Mouse (Mus musculus): ENCODE data around the gene 1700102P08Rik. TPM values are rescaled to one million over a fixed set of nuclear protein-coding genes. Genes with fewer than 3 reads are reported as not detected.

1700102P08Rik gene
- total and polyA plus RNA-seq, 3 experiments = 0.92 to 1.0 TPM; not detected in 1

DNA sequence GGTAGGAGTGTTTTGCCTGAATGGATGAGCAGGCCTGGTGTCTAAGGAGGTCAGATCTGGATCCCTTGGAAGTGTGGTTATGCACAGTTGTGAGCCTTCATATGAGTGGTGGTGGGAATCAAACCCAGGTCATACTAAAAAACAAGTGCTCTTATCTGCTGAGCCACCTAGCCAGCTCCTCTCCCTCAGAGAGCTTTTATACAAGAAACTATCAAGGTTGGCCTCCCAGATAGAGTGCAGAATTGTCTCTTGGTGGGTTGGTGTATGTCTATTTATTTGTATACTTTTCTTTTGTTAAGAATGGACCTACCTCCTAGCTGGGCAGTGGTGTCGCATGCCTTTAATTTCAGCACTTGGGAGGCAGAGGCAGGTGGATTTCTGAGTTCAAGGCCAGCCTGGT lies 48.8 kb upstream of the 1700102P08Rik start (continued):
- TF ChIP-seq USF2 (IDR thresholded peaks at IDR 0.05; ENCODE audit: borderline replicate concordance in 1 of 2, insufficient read depth in 1 of 2, low read depth in 1 of 2, low read length in 2 of 2) (no peak), E2F4 (IDR thresholded peaks at IDR 0.05; ENCODE audit: borderline replicate concordance, low read depth, low read length) (no peak), ETS1 (IDR thresholded peaks at IDR 0.05; ENCODE audit: low read depth, low read length) (no peak), SMC3 (IDR thresholded peaks at IDR 0.05; ENCODE audit: low read depth, low read length) (no peak), RCOR1 (IDR thresholded peaks at IDR 0.05; ENCODE audit: low read depth, low read length) (no peak), CHD1 (IDR thresholded peaks at IDR 0.05; ENCODE audit: low read depth, low read length) (no peak), GABPA (IDR thresholded peaks at IDR 0.05; ENCODE audit: low read depth, low read length) (no peak), POLR2AphosphoS2 (IDR thresholded peaks at IDR 0.05; ENCODE audit: low read length) (no peak), ZNF384 (IDR thresholded peaks at IDR 0.05; ENCODE audit: low read depth, low read length) (no peak), USF1 (IDR thresholded peaks at IDR 0.05; ENCODE audit: low read depth, low read length) (no peak), HCFC1 (IDR thresholded peaks at IDR 0.05; ENCODE audit: low read depth, low read length) (no peak), SIN3A (IDR thresholded peaks at IDR 0.05; ENCODE audit: low read length) (no peak), RAD21 (IDR thresholded peaks at IDR 0.05; ENCODE audit: low read depth, low read length) (no peak), TCF12 (IDR thresholded peaks at IDR 0.05; ENCODE audit: low read depth, low read length) (peak; percentile 59; the same call in 1 of the 2 replicates), POLR2AphosphoS5 (IDR thresholded peaks at IDR 0.05; ENCODE audit: borderline replicate concordance, low read depth, low read length) (no peak), CTCF (IDR thresholded peaks at IDR 0.05 in 2 of 3, conservative IDR thresholded peaks at IDR 0.05 in 1 of 3; ENCODE audit: control insufficient read depth in 1 of 3, insufficient read depth in 1 of 3, low read depth in 2 of 3, low read length in 3 of 3, poor library complexity in 1 of 3, severe bottlenecking in 1 of 3) (no peak)

DNA sequence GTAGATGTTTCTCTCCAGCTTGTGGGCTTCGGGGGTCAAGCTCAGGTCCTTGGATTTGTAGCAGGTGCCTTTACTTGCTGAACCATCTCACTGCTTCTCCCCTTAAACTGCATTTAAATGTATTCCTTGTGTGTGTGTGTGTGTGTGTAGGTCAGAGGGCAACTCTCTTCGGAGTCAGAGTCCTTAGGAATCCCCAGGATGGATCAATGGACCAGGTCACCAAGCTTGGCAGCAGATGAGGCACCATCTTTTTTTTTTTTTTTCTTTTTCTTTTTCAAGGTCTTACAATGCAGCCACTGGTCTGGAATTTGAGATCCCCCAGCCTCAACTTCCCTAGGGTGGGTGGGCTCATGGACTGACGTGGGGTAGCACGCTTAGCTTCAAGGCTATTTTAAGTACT lies 48.1 kb upstream of the 1700102P08Rik start:
- Histone ChIP-seq H3K4me1 (ENCODE audit: control insufficient read depth in 1 of 2, insufficient read depth in 2 of 2, low read length in 2 of 2) (peaks cover 21 to 50% of the 10 kb centered on the region in 2 experiments), H3K9me3 (replicated peaks; ENCODE audit: insufficient read depth, low read length) (no peaks in the 10 kb centered on the region), H3K27ac (ENCODE audit: control insufficient read depth, low read depth, low read length) (peak overlapping the region; percentile 98), H3K4me3 (ENCODE audit: control insufficient read depth in 1 of 2, insufficient read depth in 1 of 2, low read depth in 2 of 2, low read length in 2 of 2) (no peak overlapping the region), H3K79me2 (ENCODE audit: control insufficient read depth, insufficient read depth, low read length, poor library complexity) (peaks cover 35% of the 10 kb centered on the region), H3K9ac (ENCODE audit: control insufficient read depth, low read depth, low read length, poor library complexity, severe bottlenecking) (peak overlapping the region; percentile 37), H3K36me3 (ENCODE audit: control insufficient read depth in 1 of 2, insufficient read depth in 2 of 2, low read length in 2 of 2) (peaks cover 0 to 48% of the 10 kb centered on the region in 2 experiments; a peak in 2 of 4 replicates), H3K27me3 (ENCODE audit: control insufficient read depth in 1 of 2, insufficient read depth in 2 of 2, low read length in 2 of 2) (no peaks in the 10 kb centered on the region)
- DNase-seq (ENCODE audit: low read depth, low spot score) = no peak
- TF ChIP-seq ZNF384 (IDR thresholded peaks at IDR 0.05; ENCODE audit: low read depth, low read length) (peak; percentile 34; the same call in 1 of the 2 replicates), MXI1 (IDR thresholded peaks at IDR 0.05; ENCODE audit: low read depth, low read length) (no peak)

GRCm38 (mm10) chr9:108347024-108347423 lies 45.6 kb upstream of the 1700102P08Rik start:
- Histone ChIP-seq H3K36me3 (ENCODE audit: control insufficient read depth in 1 of 2, insufficient read depth in 2 of 2, low read length in 2 of 2) (peaks cover 9 to 37% of the 10 kb centered on the region in 2 experiments), H3K9ac (ENCODE audit: control insufficient read depth, low read depth, low read length, poor library complexity, severe bottlenecking) (peak overlapping the region; percentile 91)
- TF ChIP-seq POLR2AphosphoS5 (IDR thresholded peaks at IDR 0.05; ENCODE audit: borderline replicate concordance, low read depth, low read length) (no peak), MAZ (IDR thresholded peaks at IDR 0.05; ENCODE audit: low read depth, low read length) (no peak), JUND (IDR thresholded peaks at IDR 0.05; ENCODE audit: low read depth, low read length) (no peak), MYB (IDR thresholded peaks at IDR 0.05; ENCODE audit: low read depth, low read length) (no peak), ZC3H11A (IDR thresholded peaks at IDR 0.05; ENCODE audit: low read depth, low read length) (no peak), GATA1 (IDR thresholded peaks at IDR 0.05; ENCODE audit: low read depth, low read length) (no peak), RAD21 (IDR thresholded peaks at IDR 0.05; ENCODE audit: low read depth, low read length) (no peak), USF2 (IDR thresholded peaks at IDR 0.05; ENCODE audit: borderline replicate concordance in 1 of 2, insufficient read depth in 1 of 2, low read depth in 1 of 2, low read length in 2 of 2) (no peak), TCF12 (IDR thresholded peaks at IDR 0.05; ENCODE audit: low read depth, low read length) (peak; percentile 25; the same call in 1 of the 2 replicates), SIN3A (IDR thresholded peaks at IDR 0.05; ENCODE audit: low read length) (peak; percentile 69), SMC3 (IDR thresholded peaks at IDR 0.05; ENCODE audit: low read depth, low read length) (no peak), EP300 (IDR thresholded peaks at IDR 0.05; ENCODE audit: low read depth in 1 of 2, low read length in 2 of 2) (no peak), BHLHE40 (IDR thresholded peaks at IDR 0.05; ENCODE audit: borderline replicate concordance, low read depth, low read length) (no peak), CHD1 (IDR thresholded peaks at IDR 0.05; ENCODE audit: low read depth, low read length) (peak; percentile 86; the same call in 1 of the 2 replicates), ZMIZ1 (IDR thresholded peaks at IDR 0.05; ENCODE audit: low read depth, low read length) (no peak), MAX (IDR thresholded peaks at IDR 0.05; ENCODE audit: low read length) (peak; percentile 40; the same call in 1 of the 2 replicates), USF1 (IDR thresholded peaks at IDR 0.05; ENCODE audit: low read depth, low read length) (no peak), ZNF384 (IDR thresholded peaks at IDR 0.05; ENCODE audit: low read depth, low read length) (no peak), ETS1 (IDR thresholded peaks at IDR 0.05; ENCODE audit: low read depth, low read length) (no peak), MXI1 (IDR thresholded peaks at IDR 0.05; ENCODE audit: low read depth, low read length) (no peak), CTCF (IDR thresholded peaks at IDR 0.05 in 2 of 3, conservative IDR thresholded peaks at IDR 0.05 in 1 of 3; ENCODE audit: control insufficient read depth in 1 of 3, insufficient read depth in 1 of 3, low read depth in 2 of 3, low read length in 3 of 3, poor library complexity in 1 of 3, severe bottlenecking in 1 of 3) (no peak)

More at GRCm38 (mm10) chr9:108347024-108347423, 45.6 kb upstream of the 1700102P08Rik start:
- H3K27me3 ChIP-seq (ENCODE audit: control insufficient read depth in 1 of 2, insufficient read depth in 2 of 2, low read length in 2 of 2) = no peaks in the 10 kb centered on the region
- no peak for DNase-seq (ENCODE audit: low read depth, low spot score)
- H3K9me3 ChIP-seq (replicated peaks; ENCODE audit: insufficient read depth, low read length) = no peaks in the 10 kb centered on the region
- peaks cover 17 to 40% of the 10 kb centered on the region in 2 experiments for H3K4me1 ChIP-seq (ENCODE audit: control insufficient read depth in 1 of 2, insufficient read depth in 2 of 2, low read length in 2 of 2)
- H3K4me3 ChIP-seq (ENCODE audit: control insufficient read depth in 1 of 2, insufficient read depth in 1 of 2, low read depth in 2 of 2, low read length in 2 of 2) = peak overlapping the region; percentile 94 to 95
- peak overlapping the region; percentile 92 for H3K27ac ChIP-seq (ENCODE audit: control insufficient read depth, low read depth, low read length)
- peaks cover 30% of the 10 kb centered on the region for H3K79me2 ChIP-seq (ENCODE audit: control insufficient read depth, insufficient read depth, low read length, poor library complexity)
